Mouse (Mus musculus): Measurements from ENCODE around the gene Dnmt3a.

GRCm38 (mm10) chr12:3872410-3873230, 66.8 kb downstream of the Dnmt3a start:
- no peak for TF ChIP-seq CTCF (IDR thresholded peaks at IDR 0.05; ENCODE audit: control insufficient read depth, insufficient read depth, insufficient replicate concordance, low read depth, low read length)
- TF ChIP-seq POLR2A (IDR thresholded peaks at IDR 0.05; ENCODE audit: control insufficient read depth, low read depth, low read length): no peak

Data from testis, adult 2 months (tissue).